Mouse (Mus musculus): Measurements from ENCODE around the gene Atp7b.
A peak's percentile ranks its signal among the peaks of the same experiment; 100 is the strongest.

The Atp7b gene

DNA sequence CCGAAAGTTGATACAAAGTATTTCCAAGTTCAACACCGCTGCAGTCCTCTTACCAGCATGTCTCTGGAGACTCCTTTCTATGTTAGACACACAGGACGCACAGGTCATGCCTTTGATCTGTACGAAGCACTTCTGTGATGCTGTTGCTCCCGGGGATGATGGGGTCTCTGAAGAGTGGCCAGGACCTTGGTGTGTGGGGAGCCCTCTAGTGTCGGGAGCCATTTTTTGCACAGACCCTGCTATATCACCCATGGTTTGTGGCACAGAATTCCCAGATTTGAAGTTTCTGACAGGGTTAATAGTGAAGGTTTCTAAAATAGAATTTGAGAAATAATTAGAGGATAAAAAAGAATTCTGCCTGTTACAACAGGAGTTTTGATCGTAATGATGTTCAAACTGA is 37.9 kb downstream of the Atp7b start:
- DNase-seq = no peak

- DNase-seq = no peak
Observed at GRCm38 (mm10) chr8:22019498-22019897, 40.6 kb downstream of the Atp7b start.

DNA sequence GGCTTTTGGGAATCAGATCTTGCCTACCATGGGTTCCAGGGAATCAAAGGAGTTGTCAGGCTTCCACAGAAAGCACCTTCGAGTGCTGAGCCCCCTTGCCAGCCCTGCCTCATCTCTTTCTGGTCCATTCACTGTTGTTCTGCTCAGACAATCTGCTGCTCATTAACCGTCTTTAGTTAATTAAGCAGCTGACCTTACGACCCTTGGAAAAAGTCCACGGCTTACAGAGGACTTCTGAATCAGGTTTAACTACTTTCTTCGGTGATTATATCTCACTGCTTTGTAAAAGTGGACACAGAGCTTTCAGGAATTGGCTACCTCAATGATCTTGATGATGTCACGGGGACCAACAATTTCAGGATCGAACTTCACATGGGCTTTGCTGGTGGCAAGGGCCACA is 42.4 kb downstream of the Atp7b start:
- no peak for DNase-seq

- no peak for DNase-seq
Observed at GRCm38 (mm10) chr8:22013034-22013707, 46.9 kb downstream of the Atp7b start.

- DNase-seq = no peak
Observed at GRCm38 (mm10) chr8:22009403-22009802, 50.7 kb downstream of the Atp7b start.

DNA sequence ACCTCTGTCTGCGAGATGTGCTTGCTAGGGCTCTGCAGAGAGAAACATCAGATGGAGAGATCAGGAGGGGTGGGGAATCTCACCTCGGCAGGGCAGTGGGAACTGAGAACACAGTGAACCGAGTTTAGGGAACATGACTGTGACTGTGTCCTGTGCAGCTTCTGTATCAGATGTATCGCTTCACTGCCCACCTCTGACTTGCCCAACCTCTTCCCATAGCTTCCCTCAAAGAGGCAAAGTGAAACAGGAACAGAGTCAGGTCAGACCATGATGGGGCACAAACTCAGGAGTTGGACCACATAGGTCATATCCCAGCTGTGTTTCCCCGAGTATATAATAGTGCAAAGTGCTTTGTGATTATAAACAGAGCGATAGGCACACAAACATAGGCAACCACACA is 53.7 kb downstream of the Atp7b start:
- no peak for DNase-seq

DNA sequence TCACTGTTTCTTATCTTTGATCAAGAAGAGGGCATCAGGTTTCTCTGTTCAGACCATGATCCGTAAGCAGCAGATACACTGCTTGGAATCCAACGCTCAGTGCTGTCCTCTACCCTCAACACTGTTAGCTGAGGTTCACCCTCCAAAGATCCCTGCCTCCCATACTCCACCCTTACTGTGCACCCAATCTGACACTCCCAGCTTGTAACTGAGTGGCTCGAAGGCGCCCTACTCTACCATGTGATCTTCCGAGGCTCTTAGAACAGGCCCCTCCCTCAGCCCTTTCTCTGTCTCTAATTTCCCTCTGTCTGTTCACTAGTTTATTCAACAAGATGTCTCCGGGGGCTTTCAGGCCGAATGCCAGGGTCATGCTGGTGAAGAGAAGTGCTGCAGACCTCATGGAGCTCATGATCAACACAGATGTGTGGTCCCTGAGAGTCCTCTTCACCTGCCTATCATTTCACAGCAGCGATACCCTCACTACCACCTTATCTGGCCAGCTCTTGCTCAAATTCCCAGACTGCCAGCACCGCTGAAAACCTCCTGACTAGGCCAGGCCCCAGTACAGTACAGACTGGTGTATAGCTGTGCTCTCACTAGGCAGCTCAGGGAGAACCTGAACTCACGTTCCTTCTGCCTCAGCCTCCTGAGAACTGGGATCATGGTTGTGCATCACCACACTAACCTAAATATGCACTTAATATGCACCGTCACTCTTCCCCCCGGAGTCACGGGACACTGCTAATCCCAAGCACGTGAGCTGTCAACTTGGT is 55.2 kb downstream of the Atp7b start:
- DNase-seq = no peak

DNA sequence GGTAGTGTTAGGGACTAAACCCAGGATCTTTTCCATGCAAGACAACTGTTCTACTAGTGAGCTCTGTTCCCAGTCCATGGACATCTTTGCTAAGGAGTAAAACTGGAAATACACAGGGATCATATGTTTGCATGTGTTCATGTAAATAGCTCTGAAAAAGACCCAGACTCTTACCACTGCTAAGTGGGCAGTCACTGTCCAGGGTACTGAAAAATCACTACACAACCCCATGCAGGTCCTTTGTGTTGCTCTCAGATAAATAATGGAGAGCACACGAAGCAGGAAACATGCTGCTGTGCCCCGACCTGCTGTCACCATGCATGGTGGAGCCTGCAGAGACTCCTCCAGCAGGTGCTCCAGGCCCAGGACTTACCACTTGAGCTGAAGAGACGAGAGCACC is 64.9 kb downstream of the Atp7b start:
- DNase-seq = no peak

DNA sequence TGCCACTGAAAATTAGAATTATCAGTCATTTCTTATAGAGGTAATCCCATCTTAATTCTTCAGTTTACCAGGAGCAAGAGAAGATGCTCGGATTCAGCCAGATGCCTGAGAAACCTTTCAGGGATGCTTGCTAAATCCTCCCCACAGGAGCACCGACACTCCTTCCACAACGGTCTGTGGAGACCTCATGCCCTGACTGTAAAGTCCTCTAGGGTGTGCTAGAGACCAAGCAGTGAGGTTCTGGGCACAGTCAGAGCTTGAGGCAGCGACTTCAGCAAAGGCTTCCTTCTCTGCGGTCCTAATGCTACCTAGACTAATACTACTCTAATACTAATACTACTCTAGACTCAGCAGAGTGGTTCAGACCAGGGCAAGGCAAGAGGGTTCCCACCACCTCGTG is 67.9 kb downstream of the Atp7b start:
- DNase-seq = peak in 1 of 2 experiments; percentile 8

- DNase-seq = no peak
Observed at GRCm38 (mm10) chr8:21981664-21982337, 78.3 kb downstream of the Atp7b start.

GRCm38 (mm10) chr8:21978193-21978592 is 81.9 kb downstream of the Atp7b start:
- no peak for DNase-seq

GRCm38 (mm10) chr8:21969475-21969874 is 90.6 kb downstream of the Atp7b start, which contains the start of gene Ccdc70:
TSS of gene Ccdc70 (plus strand) at chr8:21969775.
- no peak for DNase-seq

- no peak for DNase-seq
Observed at GRCm38 (mm10) chr8:21966646-21967045, 93.5 kb downstream of the Atp7b start.

DNA sequence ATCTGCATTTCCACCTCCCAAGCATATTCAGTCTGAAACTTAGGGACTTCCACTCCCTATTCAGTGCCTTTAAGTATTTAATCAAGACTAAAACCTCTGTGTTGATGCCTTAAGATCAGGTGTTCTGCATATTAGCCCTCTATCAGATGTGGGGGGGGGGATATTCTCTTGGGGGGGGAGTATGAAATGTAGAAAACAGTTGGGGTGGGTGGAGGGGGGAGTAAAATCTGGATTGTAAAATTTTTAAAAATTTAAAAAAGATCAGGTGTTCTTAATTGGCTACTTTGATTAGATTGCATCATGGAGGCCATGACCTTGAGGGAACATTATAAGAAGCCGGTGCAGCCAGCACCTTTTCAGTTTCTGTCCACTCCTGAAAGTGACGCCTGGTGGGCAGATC is 101.7 kb downstream of the Atp7b start, which contains the start of gene Fam90a1a:
TSS of gene Fam90a1a (plus strand) at position 301 of the 400 bp plus-strand sequence.
- no peak for DNase-seq

DNA sequence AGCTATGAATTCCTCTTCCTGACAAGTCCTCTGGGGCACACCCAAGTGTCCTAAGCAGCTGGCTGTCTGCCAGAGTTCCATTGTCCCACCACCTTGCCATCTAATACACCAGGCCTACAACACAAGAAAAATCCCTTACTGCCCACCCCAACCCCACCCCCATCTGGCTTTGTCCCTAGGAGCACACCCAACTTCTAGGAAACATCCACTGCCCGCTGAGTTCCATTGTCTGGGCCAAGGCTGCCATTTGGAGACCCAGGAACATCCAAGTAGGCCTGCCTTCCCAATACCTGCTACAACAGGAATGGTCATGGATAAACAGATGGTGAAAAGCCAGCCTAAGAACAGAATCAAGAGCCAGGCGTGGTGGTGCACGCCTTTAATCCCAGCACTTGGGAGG is 103.8 kb downstream of the Atp7b start:
- no peak for DNase-seq

GRCm38 (mm10) chr8:21955321-21955720 is 104.8 kb downstream of the Atp7b start:
- DNase-seq = peak; percentile 3 to 16

DNA sequence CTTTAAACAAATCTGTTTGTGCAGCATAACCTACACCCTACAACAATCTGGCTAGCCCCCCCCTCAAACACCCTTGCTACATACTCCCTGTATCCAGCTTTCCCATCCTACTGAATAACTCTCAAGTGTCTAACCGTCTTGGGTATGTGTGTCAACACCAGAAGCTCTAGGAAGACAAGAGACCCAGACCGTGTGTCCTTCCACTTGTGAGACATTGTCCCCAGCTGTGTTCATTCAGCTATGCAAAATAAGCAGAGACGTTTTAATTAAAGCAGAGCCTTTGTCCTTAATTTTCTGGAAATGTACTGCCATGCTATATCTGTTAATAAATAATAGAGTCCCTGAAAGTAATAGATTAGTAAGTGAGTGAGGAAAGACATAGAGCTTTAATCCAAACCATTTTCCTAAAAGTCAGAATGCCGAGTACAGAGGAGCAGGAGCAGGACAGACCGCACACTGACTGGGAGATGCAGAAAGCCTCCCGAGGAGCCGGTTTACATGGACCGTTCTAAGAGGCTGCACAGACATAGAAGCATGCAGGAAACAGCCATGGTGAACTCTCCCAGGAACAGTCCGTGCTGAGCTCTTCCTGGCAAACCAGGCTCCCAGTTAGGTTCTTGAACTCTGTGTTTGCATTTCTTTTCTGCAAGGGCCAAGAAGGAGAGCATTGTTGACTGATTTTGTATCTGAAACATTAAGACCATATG is 112.6 kb downstream of the Atp7b start:
- DNase-seq = no peak

- no peak for DNase-seq
Observed at GRCm38 (mm10) chr8:21946462-21946861, 113.6 kb downstream of the Atp7b start, which contains the start of gene Defb13. TSS of gene Defb13 (plus strand) at chr8:21946762.
